Mouse (Mus musculus): ENCODE data around the gene 2810004N23Rik. TPM values are rescaled to one million over a fixed set of nuclear protein-coding genes. Genes with fewer than 3 reads are reported as not detected.

2810004N23Rik gene
- polyA plus RNA-seq, 1 experiment from 2014 or later, result 40.8 TPM

DNA sequence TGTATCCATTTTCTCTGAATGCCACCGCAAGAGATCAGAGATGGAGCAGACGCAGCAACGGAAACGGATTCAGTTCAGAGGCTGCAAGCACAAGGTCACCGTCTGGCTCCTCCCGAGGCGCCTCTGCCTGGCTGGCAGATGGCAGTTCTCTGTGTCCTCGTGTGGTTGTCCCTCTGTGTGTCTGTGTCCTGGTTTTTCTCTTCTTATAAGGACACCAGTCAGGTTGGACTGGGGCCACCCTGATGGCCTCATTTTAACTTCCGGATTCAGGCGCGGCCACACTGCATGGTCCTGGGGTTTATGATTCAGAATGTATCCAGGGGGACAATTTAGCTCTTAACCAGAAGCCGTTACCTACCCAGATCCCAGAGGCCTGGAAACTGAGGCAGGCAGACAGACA, 47.0 kb downstream of the 2810004N23Rik start:
- Histone ChIP-seq H3K4me2 (no peak overlapping the region), H3K36me3 (no peaks in the 10 kb centered on the region), H3K4me1 (no peaks in the 10 kb centered on the region), H3K9me3 (replicated peaks) (peaks cover 13% of the 10 kb centered on the region; the same call in 1 of the 2 replicates), H3K9ac (no peak overlapping the region), H3K27me3 (replicated peaks) (peaks cover 8% of the 10 kb centered on the region; the same call in 1 of the 2 replicates), H3K4me3 (no peak overlapping the region), H3K27ac (no peak overlapping the region)
- no peak for ATAC-seq
- 79% methylated on average over 12 of the region's 12 CpGs for WGBS (ENCODE audit: insufficient replicate concordance)

DNA sequence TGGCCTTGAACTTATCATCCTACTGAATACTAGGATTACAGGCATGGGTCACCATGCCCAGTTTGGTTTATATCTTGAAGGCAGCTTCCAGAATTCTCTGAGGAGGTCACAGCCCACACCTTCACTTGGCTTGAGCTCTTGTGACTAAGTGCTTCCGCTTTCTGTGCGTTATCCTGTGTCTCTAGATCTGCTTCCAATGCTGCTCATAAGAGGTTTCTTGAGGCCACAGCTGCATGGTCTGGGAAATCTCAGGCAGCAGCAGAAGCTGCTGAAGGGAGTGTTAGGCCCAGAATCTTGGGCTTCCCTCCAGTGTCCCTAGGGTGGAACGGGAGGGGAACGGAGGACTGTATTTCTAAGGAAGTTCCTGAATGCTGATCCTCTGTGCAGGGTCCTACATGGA, 49.6 kb downstream of the 2810004N23Rik start:
- H3K36me3 ChIP-seq, result no peaks in the 10 kb centered on the region
- H3K9me3 ChIP-seq (replicated peaks), result peaks cover 13% of the 10 kb centered on the region; the same call in 1 of the 2 replicates
- H3K4me1 ChIP-seq, result no peaks in the 10 kb centered on the region
- H3K4me3 ChIP-seq, result no peak overlapping the region
- H3K9ac ChIP-seq, result no peak overlapping the region
- H3K4me2 ChIP-seq, result no peak overlapping the region
- H3K27ac ChIP-seq, result no peak overlapping the region
- no peak for ATAC-seq
- WGBS (ENCODE audit: insufficient replicate concordance), result 80% methylated on average over 4 of the region's 4 CpGs
- 0 out of 2 replicates have a peak, but pooled peaks cover 2% of the 10 kb centered on the region for H3K27me3 ChIP-seq (replicated peaks)

GRCm38 (mm10) chr8:124810689-124811394, 52.1 kb downstream of the 2810004N23Rik start:
- WGBS (ENCODE audit: insufficient replicate concordance), result 40% methylated on average over 9 of the region's 9 CpGs
- no peaks in the 10 kb centered on the region for H3K9me3 ChIP-seq (replicated peaks)

GRCm38 (mm10) chr8:124810056-124810610, 52.8 kb downstream of the 2810004N23Rik start:
- H3K27me3 ChIP-seq (replicated peaks), result no peaks in the 10 kb centered on the region
- H3K4me1 ChIP-seq, result no peaks in the 10 kb centered on the region
- no peak overlapping the region for H3K4me3 ChIP-seq
- no peak overlapping the region for H3K4me2 ChIP-seq
- no peak for ATAC-seq
- H3K9me3 ChIP-seq (replicated peaks), result no peaks in the 10 kb centered on the region
- H3K27ac ChIP-seq, result no peak overlapping the region
- H3K9ac ChIP-seq, result no peak overlapping the region
- 43% methylated on average over 5 of the region's 5 CpGs for whole genome bisulfite sequencing (ENCODE audit: insufficient replicate concordance)
- no peaks in the 10 kb centered on the region for H3K36me3 ChIP-seq

More at GRCm38 (mm10) chr8:124810689-124811394, 52.1 kb downstream of the 2810004N23Rik start:
- no peak overlapping the region for H3K4me2 ChIP-seq
- no peaks in the 10 kb centered on the region for H3K4me1 ChIP-seq
- no peak overlapping the region for H3K4me3 ChIP-seq
- no peak overlapping the region for H3K9ac ChIP-seq
- ATAC-seq, result no peak
- no peak overlapping the region for H3K27ac ChIP-seq
- no peaks in the 10 kb centered on the region for H3K27me3 ChIP-seq (replicated peaks)
- no peaks in the 10 kb centered on the region for H3K36me3 ChIP-seq

DNA sequence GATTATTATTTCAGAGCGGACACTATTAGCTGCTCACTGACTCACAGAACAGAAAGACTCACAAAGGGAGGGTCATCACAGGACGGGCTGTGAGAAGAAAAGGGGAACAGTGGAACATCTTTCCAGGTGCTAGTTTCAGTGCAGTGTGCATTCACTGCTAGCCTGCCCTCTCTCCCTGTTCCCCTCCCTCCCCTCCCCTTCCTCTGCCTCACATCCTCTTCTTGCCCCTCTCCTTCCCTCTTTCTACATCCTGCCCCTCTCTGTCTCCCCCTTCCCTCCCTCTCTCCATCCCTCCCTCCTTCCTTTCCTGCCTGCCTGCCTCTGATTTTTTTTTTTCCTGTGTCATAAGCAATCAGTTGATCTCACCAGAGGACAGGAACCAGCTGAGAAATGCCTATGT, 53.5 kb downstream of the 2810004N23Rik start:
- no peak overlapping the region for H3K4me2 ChIP-seq
- H3K27me3 ChIP-seq (replicated peaks), result peaks cover 3% of the 10 kb centered on the region; the same call in 1 of the 2 replicates
- no peak for ATAC-seq
- H3K36me3 ChIP-seq, result no peaks in the 10 kb centered on the region
- H3K4me3 ChIP-seq, result no peak overlapping the region
- WGBS (ENCODE audit: insufficient replicate concordance), result 44% methylated on average over 2 of the region's 2 CpGs
- H3K9me3 ChIP-seq (replicated peaks), result no peaks in the 10 kb centered on the region
- no peak overlapping the region for H3K9ac ChIP-seq
- H3K4me1 ChIP-seq, result no peaks in the 10 kb centered on the region
- H3K27ac ChIP-seq, result no peak overlapping the region

GRCm38 (mm10) chr8:124805990-124806389, 56.9 kb downstream of the 2810004N23Rik start:
- H3K4me3 ChIP-seq, result no peak overlapping the region
- no peak overlapping the region for H3K9ac ChIP-seq
- H3K4me2 ChIP-seq, result no peak overlapping the region
- WGBS (ENCODE audit: insufficient replicate concordance), result 69% methylated on average over 4 of the region's 4 CpGs
- H3K36me3 ChIP-seq, result no peaks in the 10 kb centered on the region
- no peaks in the 10 kb centered on the region for H3K9me3 ChIP-seq (replicated peaks)
- H3K4me1 ChIP-seq, result no peaks in the 10 kb centered on the region
- H3K27me3 ChIP-seq (replicated peaks), result peaks cover 23% of the 10 kb centered on the region
- H3K27ac ChIP-seq, result no peak overlapping the region
- no peak for ATAC-seq

- 30% methylated on average over 12 of the region's 12 CpGs for WGBS (ENCODE audit: insufficient replicate concordance)
- Histone ChIP-seq H3K4me1 (no peaks in the 10 kb centered on the region), H3K9ac (no peak overlapping the region), H3K4me2 (no peak overlapping the region), H3K4me3 (no peak overlapping the region), H3K36me3 (no peaks in the 10 kb centered on the region), H3K27ac (no peak overlapping the region), H3K27me3 (replicated peaks) (peaks cover 28% of the 10 kb centered on the region), H3K9me3 (replicated peaks) (no peaks in the 10 kb centered on the region)
- ATAC-seq, result no peak
These were observed 58.9 kb downstream of the 2810004N23Rik start for GRCm38 (mm10) chr8:124803824-124804702.

- Histone ChIP-seq H3K4me2 (no peak overlapping the region), H3K4me1 (no peaks in the 10 kb centered on the region), H3K9ac (no peak overlapping the region), H3K4me3 (no peak overlapping the region), H3K36me3 (no peaks in the 10 kb centered on the region), H3K27me3 (replicated peaks) (peaks cover 61% of the 10 kb centered on the region), H3K27ac (no peak overlapping the region), H3K9me3 (replicated peaks) (no peaks in the 10 kb centered on the region)
- ATAC-seq, result no peak
- WGBS (ENCODE audit: insufficient replicate concordance), result 28% methylated on average over 11 of the region's 11 CpGs
These were observed 62.4 kb downstream of the 2810004N23Rik start for GRCm38 (mm10) chr8:124800542-124800941.

- Histone ChIP-seq H3K4me1 (peaks cover 23% of the 10 kb centered on the region), H3K4me2 (no peak overlapping the region), H3K27me3 (replicated peaks) (peaks cover 84% of the 10 kb centered on the region), H3K9me3 (replicated peaks) (no peaks in the 10 kb centered on the region), H3K9ac (no peak overlapping the region), H3K36me3 (no peaks in the 10 kb centered on the region), H3K4me3 (no peak overlapping the region), H3K27ac (no peak overlapping the region)
- 59% methylated on average over 8 of the region's 8 CpGs for WGBS (ENCODE audit: insufficient replicate concordance)
- ATAC-seq, result no peak
These were observed 67.0 kb downstream of the 2810004N23Rik start for GRCm38 (mm10) chr8:124795781-124796488.

GRCm38 (mm10) chr8:124794486-124794780, 68.5 kb downstream of the 2810004N23Rik start:
- Histone ChIP-seq H3K4me3 (peak overlapping the region; percentile 56), H3K4me1 (peaks cover 23% of the 10 kb centered on the region), H3K36me3 (no peaks in the 10 kb centered on the region), H3K27me3 (replicated peaks) (peaks cover 96% of the 10 kb centered on the region), H3K9ac (no peak overlapping the region), H3K9me3 (replicated peaks) (no peaks in the 10 kb centered on the region), H3K27ac (no peak overlapping the region), H3K4me2 (peak overlapping the region; percentile 85)
- ATAC-seq, result no peak
- WGBS (ENCODE audit: insufficient replicate concordance), result 2% methylated on average over 25 of the region's 25 CpGs

DNA sequence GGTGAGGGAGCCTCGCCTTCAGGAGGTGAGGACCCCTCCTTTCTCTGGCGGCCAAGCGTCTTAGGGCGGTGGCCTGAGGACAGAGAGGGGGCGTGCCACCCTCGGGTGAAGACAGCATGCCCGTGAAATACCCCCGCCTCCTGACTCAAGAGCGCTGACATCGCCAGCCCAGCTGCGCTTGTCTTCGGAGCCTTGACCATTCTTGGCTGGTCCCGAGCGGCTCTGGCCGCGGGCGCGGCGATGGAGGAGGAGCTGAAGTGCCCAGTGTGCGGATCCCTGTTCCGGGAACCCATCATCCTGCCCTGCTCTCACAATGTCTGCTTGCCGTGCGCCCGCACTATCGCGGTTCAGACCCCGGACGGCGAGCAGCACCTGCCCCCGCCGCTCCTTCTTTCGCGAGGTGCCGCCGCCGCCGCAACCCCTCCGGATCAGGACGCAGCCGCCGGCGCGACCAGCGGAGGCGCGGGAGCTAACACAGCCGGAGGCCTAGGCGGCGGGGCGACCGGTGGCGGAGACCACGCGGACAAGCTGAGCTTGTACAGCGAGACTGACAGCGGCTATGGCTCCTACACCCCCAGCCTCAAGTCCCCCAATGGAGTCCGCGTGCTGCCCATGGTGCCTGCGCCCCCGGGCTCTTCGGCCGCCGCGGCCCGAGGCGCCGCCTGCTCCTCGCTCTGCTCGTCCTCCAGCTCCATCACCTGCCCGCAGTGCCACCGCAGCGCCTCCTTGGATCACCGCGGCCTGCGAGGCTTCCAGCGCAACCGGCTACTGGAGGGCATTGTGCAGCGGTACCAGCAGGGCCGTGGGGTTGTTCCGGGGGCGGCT, 69.0 kb downstream of the 2810004N23Rik start:
- no peak overlapping the region for H3K9ac ChIP-seq
- H3K27ac ChIP-seq, result no peak overlapping the region
- H3K4me2 ChIP-seq, result peak overlapping the region; percentile 85
- H3K27me3 ChIP-seq (replicated peaks), result peaks cover 93% of the 10 kb centered on the region
- H3K36me3 ChIP-seq, result no peaks in the 10 kb centered on the region
- peaks cover 23% of the 10 kb centered on the region for H3K4me1 ChIP-seq
- ATAC-seq, result no peak
- 5% methylated on average over 76 of the region's 81 CpGs for WGBS (ENCODE audit: insufficient replicate concordance)
- no peaks in the 10 kb centered on the region for H3K9me3 ChIP-seq (replicated peaks)
- peak overlapping the region; percentile 56 for H3K4me3 ChIP-seq

Measured in liver, embryonic 12.5 days (tissue).